Mouse (Mus musculus) heart, adult 2 months (tissue): ENCODE measurements around the gene Srsf5.
"Not testable (repeated sequence)": the region's sequence is repeated elsewhere in the genome, so short reads cannot be mapped to it uniquely, and the experiment has no call there.

Source experiments
- CTCF ChIP-seq: fragments of 200-600 bp; IDR thresholded peaks from 2 replicates; pipeline ENCODE4 v1.8.1; 2022; ENCODE audit warnings: antibody characterized with exemption, mild to moderate bottlenecking, moderate library complexity
- EP300 ChIP-seq: fragments of 200-500 bp; IDR thresholded peaks from 2 replicates; pipeline ENCODE4 v1.6.1; 2011; ENCODE audit warnings: low read depth, low read length, control low read depth; ENCODE audit not compliant: insufficient read depth
- POLR2A ChIP-seq: fragments of 200-500 bp; IDR thresholded peaks from 2 replicates; pipeline ENCODE4 v1.6.1; 2011; ENCODE audit warnings: mild to moderate bottlenecking, low read depth, low read length, control low read depth; ENCODE audit not compliant: insufficient read depth

DNA sequence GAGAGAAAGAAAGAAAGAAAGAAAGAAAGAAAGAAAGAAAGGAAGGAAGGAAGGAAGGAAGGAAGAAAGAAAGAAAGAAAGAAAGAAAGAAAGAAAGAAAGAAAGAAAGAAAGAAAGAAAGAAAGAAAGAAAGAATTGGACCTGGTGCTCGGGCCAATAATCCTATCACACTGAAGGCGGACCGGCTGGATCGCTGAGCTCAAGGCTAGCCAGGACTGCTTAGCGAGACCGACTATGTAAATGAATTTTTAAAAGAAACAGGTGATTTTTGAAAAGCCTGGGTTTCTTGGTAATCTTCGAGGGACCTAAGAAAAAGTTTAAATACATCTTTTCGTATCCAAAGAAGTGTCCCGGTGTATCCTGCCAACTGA is 356 bp upstream of the Srsf5 start:
- not testable (repeated sequence) for TF ChIP-seq POLR2A, EP300, CTCF
